Mouse (Mus musculus): ENCODE results near the gene Gas2l3. TPM values are rescaled to one million over a fixed set of nuclear protein-coding genes. Genes with fewer than 3 reads are reported as not detected.

Gas2l3 gene
- polyA plus RNA-seq, 1 experiment from 2014 or later, result 18.9 TPM

DNA sequence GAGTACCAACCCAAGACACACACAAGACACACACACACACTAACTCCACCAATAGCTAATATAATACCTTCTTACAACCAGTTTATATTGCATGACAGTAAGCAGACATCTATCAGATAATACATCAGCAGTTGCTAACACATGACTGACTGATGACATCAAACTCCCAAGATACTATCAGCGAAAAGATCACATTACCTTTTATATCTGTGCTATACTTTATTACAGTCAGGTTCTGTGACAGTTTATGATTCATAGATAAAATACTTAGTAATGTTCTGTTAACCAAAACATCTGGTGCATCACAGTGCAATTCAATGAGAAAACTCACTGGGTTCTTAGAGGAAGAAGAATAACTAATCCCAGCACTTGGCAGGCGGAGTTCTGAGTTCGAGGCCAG, 1.8 kb downstream of the Gas2l3 start:
- H3K4me1 ChIP-seq, result peaks cover 14% of the 10 kb centered on the region
- H3K9me3 ChIP-seq (replicated peaks), result no peaks in the 10 kb centered on the region
- peak overlapping the region; percentile 91; the same call in 1 of the 2 replicates for H3K4me2 ChIP-seq
- 95% methylated on average over 3 of the region's 3 CpGs for WGBS
- H3K36me3 ChIP-seq, result peaks cover 8% of the 10 kb centered on the region
- H3K27ac ChIP-seq, result no peak overlapping the region
- no peaks in the 10 kb centered on the region for H3K27me3 ChIP-seq
- ATAC-seq (replicated peaks; ENCODE audit: low FRiP score), result no peak
- H3K4me3 ChIP-seq (replicated peaks), result no peak overlapping the region
- H3K9ac ChIP-seq, result no peak overlapping the region

DNA sequence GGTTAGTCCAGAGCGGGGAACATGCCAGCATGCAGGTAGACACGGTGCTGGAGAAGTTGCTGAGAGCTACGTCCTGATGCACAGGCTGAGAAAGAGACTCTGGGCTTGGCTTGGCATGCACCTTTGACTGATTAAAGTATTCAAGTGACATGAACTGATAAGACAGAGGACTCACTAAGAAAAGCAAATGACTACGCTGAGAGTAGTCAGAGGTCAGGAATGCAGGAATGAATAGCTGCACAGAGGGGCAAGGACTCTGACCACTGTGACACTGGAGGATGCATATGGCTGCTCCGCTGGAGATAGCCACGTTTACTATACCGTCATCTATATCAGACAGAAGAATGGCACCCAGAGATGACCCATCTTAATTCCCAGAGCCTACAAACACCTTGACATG, 4.4 kb downstream of the Gas2l3 start:
- H3K9me3 ChIP-seq (replicated peaks), result no peaks in the 10 kb centered on the region
- no peak overlapping the region for H3K27ac ChIP-seq
- H3K9ac ChIP-seq, result no peak overlapping the region
- no peak for ATAC-seq (replicated peaks; ENCODE audit: low FRiP score)
- peaks cover 13% of the 10 kb centered on the region for H3K4me1 ChIP-seq
- H3K4me3 ChIP-seq (replicated peaks), result no peak overlapping the region
- no peaks in the 10 kb centered on the region for H3K27me3 ChIP-seq
- no peak overlapping the region for H3K4me2 ChIP-seq
- H3K36me3 ChIP-seq, result peaks cover 15% of the 10 kb centered on the region
- 92% methylated on average over 7 of the region's 7 CpGs for WGBS

DNA sequence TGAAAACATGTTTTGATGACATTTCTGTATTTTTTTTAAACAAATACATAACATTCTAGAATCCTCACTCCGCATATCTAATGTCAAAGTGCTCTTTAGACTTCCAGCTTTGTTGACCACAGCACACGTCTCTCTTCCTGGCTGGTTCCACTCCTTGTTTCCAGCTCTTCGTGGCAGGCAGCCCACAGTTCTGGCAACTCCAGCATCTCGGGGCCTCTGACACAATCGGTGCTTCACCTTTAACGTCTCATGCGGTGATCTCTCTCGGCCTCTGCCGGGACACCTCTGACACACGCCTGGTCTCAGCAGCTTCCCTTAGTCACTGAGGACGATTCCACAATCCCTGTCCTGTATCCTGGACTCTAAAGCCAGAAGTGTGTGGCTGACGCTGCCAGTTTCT, 5.8 kb downstream of the Gas2l3 start:
- 86% methylated on average over 12 of the region's 12 CpGs for WGBS
- Histone ChIP-seq H3K4me1 (peaks cover 7% of the 10 kb centered on the region), H3K9ac (no peak overlapping the region), H3K9me3 (replicated peaks) (no peaks in the 10 kb centered on the region), H3K4me3 (replicated peaks) (no peak overlapping the region), H3K4me2 (no peak overlapping the region), H3K36me3 (peaks cover 26% of the 10 kb centered on the region), H3K27ac (no peak overlapping the region), H3K27me3 (no peaks in the 10 kb centered on the region)
- no peak for ATAC-seq (replicated peaks; ENCODE audit: low FRiP score)

DNA sequence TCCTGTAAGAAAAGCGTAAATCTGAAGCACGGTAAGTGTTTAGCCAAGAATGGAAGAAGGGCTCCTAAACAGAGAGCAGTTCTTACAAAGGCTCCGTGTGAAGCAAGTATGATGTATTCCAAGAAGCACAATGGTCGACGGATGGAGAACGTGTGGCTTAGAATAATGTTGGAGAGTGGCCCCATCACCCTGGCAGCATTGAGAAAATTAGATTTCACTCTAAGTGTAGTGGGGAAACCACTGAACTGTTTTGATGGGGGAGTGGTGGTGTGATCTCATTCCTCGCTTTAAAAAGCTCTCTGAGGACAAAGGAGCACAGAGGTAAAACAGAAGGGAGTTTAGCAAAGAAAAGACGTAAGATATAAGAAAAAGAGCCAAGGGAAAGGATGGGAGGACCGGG, 6.3 kb downstream of the Gas2l3 start:
- Histone ChIP-seq H3K4me3 (replicated peaks) (no peak overlapping the region), H3K27me3 (no peaks in the 10 kb centered on the region), H3K36me3 (peaks cover 29% of the 10 kb centered on the region), H3K4me1 (peaks cover 1% of the 10 kb centered on the region), H3K27ac (no peak overlapping the region), H3K4me2 (no peak overlapping the region), H3K9ac (no peak overlapping the region), H3K9me3 (replicated peaks) (no peaks in the 10 kb centered on the region)
- 84% methylated on average over 9 of the region's 9 CpGs for WGBS
- no peak for ATAC-seq (replicated peaks; ENCODE audit: low FRiP score)

DNA sequence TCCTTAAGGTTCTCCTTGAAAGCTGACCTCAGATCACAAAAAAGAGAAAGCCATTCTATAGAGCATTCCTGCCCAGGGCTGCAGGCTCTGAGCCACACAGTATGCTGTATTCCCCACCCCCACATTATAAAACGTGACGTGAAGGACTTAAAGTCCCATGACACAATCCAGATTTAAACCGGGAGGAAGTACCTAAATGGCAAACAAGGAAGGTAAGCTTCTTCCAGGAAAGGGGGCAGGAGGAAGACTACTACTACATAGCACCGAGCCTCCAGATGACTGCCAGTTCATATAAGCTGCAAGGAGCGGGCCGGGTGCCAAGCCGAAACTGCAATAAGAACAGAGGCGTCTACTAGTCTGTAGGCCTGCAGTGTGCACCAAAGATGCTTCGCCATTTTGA, 7.8 kb downstream of the Gas2l3 start:
- H3K4me3 ChIP-seq (replicated peaks), result no peak overlapping the region
- peaks cover 29% of the 10 kb centered on the region for H3K36me3 ChIP-seq
- WGBS, result 75% methylated on average over 9 of the region's 9 CpGs

DNA sequence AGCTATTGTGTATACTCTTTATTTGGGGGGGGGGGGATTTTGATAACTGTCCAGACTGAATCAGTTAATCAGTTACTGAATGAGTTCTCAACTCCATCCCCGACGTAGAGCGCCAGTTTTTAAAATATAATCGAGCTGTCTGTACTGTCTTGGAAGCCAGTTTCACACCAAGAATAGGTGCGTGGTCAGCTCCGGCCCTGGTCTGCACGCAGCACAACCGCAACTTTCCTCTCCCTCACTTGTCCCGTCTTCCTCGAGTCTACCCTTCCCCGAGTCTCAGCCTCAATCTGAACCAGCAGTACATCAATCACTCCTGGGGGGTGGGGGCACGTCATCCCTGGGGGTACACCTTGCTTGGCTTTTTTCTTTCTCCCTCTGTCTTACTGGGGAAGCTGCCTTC, 8.4 kb downstream of the Gas2l3 start:
- no peak for ATAC-seq (replicated peaks; ENCODE audit: low FRiP score)
- WGBS, result 80% methylated on average over 12 of the region's 12 CpGs
- H3K4me2 ChIP-seq, result no peak overlapping the region
- no peak overlapping the region for H3K9ac ChIP-seq
- no peaks in the 10 kb centered on the region for H3K9me3 ChIP-seq (replicated peaks)
- no peak overlapping the region for H3K4me3 ChIP-seq (replicated peaks)
- H3K4me1 ChIP-seq, result no peaks in the 10 kb centered on the region
- H3K27ac ChIP-seq, result no peak overlapping the region
- peaks cover 33% of the 10 kb centered on the region for H3K36me3 ChIP-seq
- H3K27me3 ChIP-seq, result no peaks in the 10 kb centered on the region

More for the DNA sequence above, 7.8 kb downstream of the Gas2l3 start:
- Histone ChIP-seq H3K27ac (no peak overlapping the region), H3K9ac (no peak overlapping the region), H3K9me3 (replicated peaks) (no peaks in the 10 kb centered on the region), H3K4me1 (no peaks in the 10 kb centered on the region), H3K4me2 (no peak overlapping the region), H3K27me3 (no peaks in the 10 kb centered on the region)
- ATAC-seq (replicated peaks; ENCODE audit: low FRiP score), result no peak

DNA sequence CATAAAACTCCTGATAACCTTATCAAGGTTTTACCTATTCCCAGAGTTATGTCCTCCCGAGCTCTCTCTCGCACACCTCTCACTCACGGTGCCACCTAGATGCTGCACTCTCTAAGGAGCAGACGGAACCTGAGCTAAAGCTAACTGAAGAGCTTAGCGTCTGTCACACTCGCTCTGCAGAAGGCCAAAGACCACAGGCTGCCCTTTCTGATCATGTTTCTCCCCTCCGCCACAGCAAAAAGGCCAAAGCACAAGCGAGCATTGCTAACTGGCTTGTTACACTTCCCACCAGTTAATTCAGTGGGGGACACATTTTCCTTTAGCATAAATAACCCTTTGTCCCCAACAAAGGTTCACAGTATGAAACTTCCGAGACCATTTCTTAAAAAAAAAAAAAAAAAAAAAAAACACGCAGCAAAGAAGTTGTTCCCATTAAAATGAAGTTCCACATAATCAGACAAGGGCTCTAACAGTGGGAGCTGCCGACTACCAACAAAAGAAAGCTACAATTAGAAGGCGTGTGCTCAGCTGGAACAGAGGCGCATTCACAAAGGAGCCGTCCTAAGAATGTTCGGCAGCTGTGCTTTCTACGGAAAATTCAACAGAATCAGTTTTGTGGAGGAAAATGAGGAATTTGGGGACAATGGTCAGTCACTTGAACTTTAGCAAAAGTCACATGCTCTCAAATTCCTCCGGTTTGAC, 9.1 kb downstream of the Gas2l3 start:
- no peaks in the 10 kb centered on the region for H3K4me1 ChIP-seq
- WGBS, result 67% methylated on average over 17 of the region's 17 CpGs
- no peak overlapping the region for H3K27ac ChIP-seq
- H3K36me3 ChIP-seq, result peaks cover 40% of the 10 kb centered on the region
- H3K9ac ChIP-seq, result no peak overlapping the region
- H3K9me3 ChIP-seq (replicated peaks), result no peaks in the 10 kb centered on the region
- no peaks in the 10 kb centered on the region for H3K27me3 ChIP-seq
- ATAC-seq (replicated peaks; ENCODE audit: low FRiP score), result no peak
- H3K4me2 ChIP-seq, result no peak overlapping the region
- no peak overlapping the region for H3K4me3 ChIP-seq (replicated peaks)

DNA sequence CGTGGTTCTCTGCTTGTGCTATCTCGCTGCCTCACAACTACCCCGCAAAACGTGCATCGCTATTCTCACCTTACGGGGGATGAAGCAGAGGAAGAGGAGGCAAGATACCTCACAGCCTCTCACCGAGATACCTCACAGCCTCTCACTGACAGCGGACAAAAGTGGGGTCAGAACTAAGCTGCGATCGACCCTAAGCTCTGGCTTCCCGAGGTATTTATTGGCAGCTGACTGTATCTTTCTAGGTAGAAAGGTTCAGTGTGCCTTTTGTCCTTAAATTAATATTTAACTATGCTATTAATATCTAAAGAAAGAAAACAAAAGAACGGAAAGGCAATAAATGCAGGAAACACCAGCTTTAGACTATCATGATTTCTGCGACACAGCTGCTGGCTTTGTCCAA, 11.0 kb downstream of the Gas2l3 start:
- 89% methylated on average over 13 of the region's 13 CpGs for WGBS
- Histone ChIP-seq H3K9ac (no peak overlapping the region), H3K36me3 (peaks cover 55% of the 10 kb centered on the region), H3K9me3 (replicated peaks) (no peaks in the 10 kb centered on the region), H3K27ac (no peak overlapping the region), H3K27me3 (no peaks in the 10 kb centered on the region), H3K4me3 (replicated peaks) (no peak overlapping the region), H3K4me1 (no peaks in the 10 kb centered on the region), H3K4me2 (no peak overlapping the region)
- no peak for ATAC-seq (replicated peaks; ENCODE audit: low FRiP score)

DNA sequence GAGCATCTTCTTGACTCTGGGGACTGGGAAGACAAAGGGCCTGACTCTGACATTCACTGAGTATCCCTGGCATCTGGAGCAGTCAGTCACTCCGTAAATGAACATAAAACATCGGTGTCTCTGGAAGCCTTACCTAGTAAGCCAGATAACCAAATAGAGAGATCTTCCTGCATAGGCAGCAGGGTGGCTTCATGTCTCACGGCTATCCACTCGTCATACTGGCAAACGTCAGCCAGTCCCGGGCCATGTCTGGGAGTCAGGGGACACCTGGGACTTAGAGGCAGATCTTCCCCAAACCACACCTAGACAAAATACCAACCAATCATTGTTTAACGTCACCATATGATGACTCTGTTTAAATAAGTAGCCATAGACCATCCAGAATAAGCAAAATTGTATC, 13.0 kb downstream of the Gas2l3 start:
- no peaks in the 10 kb centered on the region for H3K4me1 ChIP-seq
- H3K27me3 ChIP-seq, result no peaks in the 10 kb centered on the region
- no peak for ATAC-seq (replicated peaks; ENCODE audit: low FRiP score)
- 90% methylated on average over 7 of the region's 7 CpGs for WGBS
- H3K36me3 ChIP-seq, result peaks cover 59% of the 10 kb centered on the region
- H3K9ac ChIP-seq, result no peak overlapping the region
- H3K27ac ChIP-seq, result no peak overlapping the region
- H3K4me3 ChIP-seq (replicated peaks), result no peak overlapping the region
- no peaks in the 10 kb centered on the region for H3K9me3 ChIP-seq (replicated peaks)
- no peak overlapping the region for H3K4me2 ChIP-seq

DNA sequence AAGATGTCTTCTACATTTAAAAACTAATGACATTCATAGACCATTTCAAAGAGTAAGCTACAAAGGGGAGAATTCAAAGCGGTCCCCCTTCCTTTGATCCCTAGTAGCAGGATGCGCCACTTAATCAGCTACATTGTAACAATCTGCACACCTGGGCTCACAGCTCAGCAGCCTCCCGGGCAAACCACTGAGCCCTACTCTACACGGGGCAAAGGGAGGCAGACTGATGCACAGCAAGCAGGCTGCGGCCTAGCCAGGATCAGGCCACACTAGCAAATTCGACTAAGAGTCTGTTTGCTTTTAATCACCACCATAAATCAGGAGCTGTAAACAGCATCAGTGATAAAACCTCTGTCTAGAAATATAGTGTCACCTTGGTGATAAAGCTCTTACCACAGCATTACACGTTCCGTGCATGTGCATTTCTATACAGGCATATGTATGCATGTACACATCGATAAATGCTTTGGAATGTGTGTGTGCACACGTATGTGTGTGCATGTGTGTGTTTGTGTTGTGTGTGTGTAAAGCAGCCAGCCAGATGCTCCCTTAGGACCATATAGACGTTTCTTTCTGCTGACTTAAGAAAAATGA, 18.9 kb downstream of the Gas2l3 start:
- no peak overlapping the region for H3K4me2 ChIP-seq
- H3K4me1 ChIP-seq, result no peaks in the 10 kb centered on the region
- WGBS, result 80% methylated on average over 11 of the region's 11 CpGs
- no peak overlapping the region for H3K4me3 ChIP-seq (replicated peaks)
- no peak for ATAC-seq (replicated peaks; ENCODE audit: low FRiP score)
- peaks cover 74% of the 10 kb centered on the region for H3K36me3 ChIP-seq
- H3K9me3 ChIP-seq (replicated peaks), result no peaks in the 10 kb centered on the region
- H3K27me3 ChIP-seq, result no peaks in the 10 kb centered on the region
- no peak overlapping the region for H3K9ac ChIP-seq
- H3K27ac ChIP-seq, result no peak overlapping the region

DNA sequence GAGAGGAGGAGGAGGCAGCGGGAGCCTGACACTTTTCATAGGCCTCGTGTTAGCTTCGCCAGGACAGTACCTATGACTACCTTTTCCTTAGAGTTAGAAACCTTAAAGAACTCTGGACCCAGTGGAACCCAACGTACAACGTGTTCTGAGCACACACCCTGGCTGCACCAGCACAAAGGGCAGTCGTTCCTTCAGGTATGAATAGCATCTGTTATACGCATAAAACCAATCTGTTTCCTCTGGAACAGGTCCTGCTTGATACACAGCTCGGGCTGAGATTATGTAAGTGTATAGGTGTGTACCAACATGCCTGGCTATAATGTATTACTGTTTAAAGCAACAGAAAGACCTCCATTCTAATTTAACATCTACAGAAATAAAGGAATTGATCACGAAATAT, 19.6 kb downstream of the Gas2l3 start:
- 91% methylated on average over 9 of the region's 9 CpGs for WGBS
- Histone ChIP-seq H3K4me3 (replicated peaks) (no peak overlapping the region), H3K4me2 (no peak overlapping the region), H3K9ac (no peak overlapping the region), H3K9me3 (replicated peaks) (no peaks in the 10 kb centered on the region), H3K36me3 (peaks cover 68% of the 10 kb centered on the region), H3K4me1 (no peaks in the 10 kb centered on the region), H3K27ac (no peak overlapping the region), H3K27me3 (no peaks in the 10 kb centered on the region)
- ATAC-seq (replicated peaks; ENCODE audit: low FRiP score), result no peak

DNA sequence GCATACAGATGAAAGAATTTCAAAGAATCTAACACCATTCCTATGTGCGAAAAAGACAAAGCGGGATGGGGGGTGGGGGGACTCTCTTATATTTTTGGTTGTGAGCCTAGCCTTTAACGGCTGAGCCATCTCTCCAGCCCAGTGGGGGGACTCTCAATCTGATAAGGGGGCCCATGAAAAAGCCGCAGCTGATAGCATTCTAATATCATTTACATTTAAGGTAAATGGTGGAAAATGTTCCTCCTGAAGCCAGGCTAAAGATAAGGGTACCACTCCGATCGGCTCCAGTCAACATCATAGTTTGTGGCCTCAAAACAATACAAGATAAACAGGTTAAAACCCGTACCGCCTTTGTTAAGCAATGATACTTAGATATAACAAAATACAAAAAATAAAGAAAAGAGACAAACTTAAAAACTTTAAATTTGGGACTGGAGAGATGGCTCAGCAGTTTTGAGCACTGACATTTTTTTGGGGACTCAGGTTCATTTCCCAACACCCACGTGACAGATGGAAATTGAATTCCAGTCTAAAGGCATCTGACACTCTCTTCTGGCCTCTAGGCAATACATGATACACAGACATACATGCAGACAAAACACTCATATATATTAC, 20.5 kb downstream of the Gas2l3 start:
- Histone ChIP-seq H3K4me2 (no peak overlapping the region), H3K9ac (no peak overlapping the region), H3K36me3 (peaks cover 60% of the 10 kb centered on the region), H3K4me3 (replicated peaks) (no peak overlapping the region), H3K4me1 (no peaks in the 10 kb centered on the region), H3K27me3 (no peaks in the 10 kb centered on the region), H3K27ac (no peak overlapping the region), H3K9me3 (replicated peaks) (no peaks in the 10 kb centered on the region)
- 94% methylated on average over 9 of the region's 9 CpGs for WGBS
- no peak for ATAC-seq (replicated peaks; ENCODE audit: low FRiP score)

Measured in kidney, embryonic 15.5 days (tissue).